Mouse (Mus musculus): ENCODE measurements at regions not wholly inside any gene's neighbourhood (a gene's known extent, or its start where the extent isn't known, plus 50 kb on each side); places are given as distances from the start of the nearest gene placed in this dataset.
"Not testable (repeated sequence)": the region's sequence is repeated elsewhere in the genome, so short reads cannot be mapped to it uniquely, and the experiment has no call there.

DNA sequence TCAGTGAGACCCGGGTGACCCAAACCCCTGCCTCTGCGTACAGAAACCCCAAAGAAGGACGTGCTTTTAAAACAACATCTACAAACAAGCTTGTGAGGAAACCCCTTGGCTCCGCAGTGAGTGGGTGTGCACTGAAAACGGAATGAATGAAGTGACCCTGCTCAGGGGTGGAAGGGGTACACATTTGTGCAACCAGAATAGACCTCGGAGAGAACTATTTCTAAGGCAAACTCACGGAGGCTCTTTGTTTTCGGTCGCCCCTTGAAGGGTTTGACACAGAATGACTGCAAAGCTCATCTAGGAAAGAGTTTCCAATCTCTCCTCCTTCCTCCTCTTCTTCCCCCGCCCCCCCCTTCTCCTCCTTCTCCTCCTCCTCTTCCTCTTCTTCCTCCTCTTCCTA is 382.5 kb downstream of the Sox9 start:
- WGBS, result 10% methylated on average over 10 of the region's 10 CpGs
- no peak for ATAC-seq (ENCODE audit: insufficient read depth, low FRiP score, low TSS enrichment)
- Histone ChIP-seq H3K4me1 (ENCODE audit: control insufficient read depth, insufficient read depth, low read length) (peaks cover 37% of the 10 kb centered on the region), H3K9me3 (ENCODE audit: control insufficient read depth, low read length) (no peaks in the 10 kb centered on the region), H3K4me3 (ENCODE audit: low read depth, low read length) (no peak overlapping the region; the same call in 1 of the 2 replicates), H3K9ac (ENCODE audit: low read length) (0 out of 2 replicates have a peak overlapping the region, but pooled peaks have one; percentile 20), H3K27me3 (ENCODE audit: control insufficient read depth, insufficient read depth, low read length) (no peaks in the 10 kb centered on the region), H3K27ac (ENCODE audit: low read depth, low read length) (no peak overlapping the region), H3K4me2 (ENCODE audit: low read depth) (peak overlapping the region; percentile 41; the same call in 1 of the 2 replicates), H3K36me3 (ENCODE audit: control insufficient read depth, insufficient read depth, low read length) (no peaks in the 10 kb centered on the region)
- DNase-seq (ENCODE audit: low spot score), result peak; percentile 49

- Histone ChIP-seq H3K36me3 (ENCODE audit: control insufficient read depth, insufficient read depth, low read length) (no peaks in the 10 kb centered on the region), H3K9me3 (ENCODE audit: control insufficient read depth, low read length) (no peaks in the 10 kb centered on the region), H3K4me2 (ENCODE audit: low read depth) (peak overlapping the region; percentile 41), H3K9ac (ENCODE audit: low read length) (peak overlapping the region; percentile 24; the same call in 1 of the 2 replicates), H3K27ac (ENCODE audit: low read depth, low read length) (peak overlapping the region; percentile 60; the same call in 1 of the 2 replicates), H3K27me3 (ENCODE audit: control insufficient read depth, insufficient read depth, low read length) (no peaks in the 10 kb centered on the region), H3K4me3 (ENCODE audit: low read depth, low read length) (peak overlapping the region; percentile 18; the same call in 1 of the 2 replicates), H3K4me1 (ENCODE audit: control insufficient read depth, insufficient read depth, low read length) (peaks cover 37% of the 10 kb centered on the region)
- DNase-seq (ENCODE audit: low spot score), result peak; percentile 91
- peak; percentile 67 for ATAC-seq (ENCODE audit: insufficient read depth, low FRiP score, low TSS enrichment)
- WGBS, result 4% methylated on average over 23 of the region's 23 CpGs
Observed at GRCm38 (mm10) chr11:113165069-113165795, 383.2 kb downstream of the Sox9 start.

DNA sequence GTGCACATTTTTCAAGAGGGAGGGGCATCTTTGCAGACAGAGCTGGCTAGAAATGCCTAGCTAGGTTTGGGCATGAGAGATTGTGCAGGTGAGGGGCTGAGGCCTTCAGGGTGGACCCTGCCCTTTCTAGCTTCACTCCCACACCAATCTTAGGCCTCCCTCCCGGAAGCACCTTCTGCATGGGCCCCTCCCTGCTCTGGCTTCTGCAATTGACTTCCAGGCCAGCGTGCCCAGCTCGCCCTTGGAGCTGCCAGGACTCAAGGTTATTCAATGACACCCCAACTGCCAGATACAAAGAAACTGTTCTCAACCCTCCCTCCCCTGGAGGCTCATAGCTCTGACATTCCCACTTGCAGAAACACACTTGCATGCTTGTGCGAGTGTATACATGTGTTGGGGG is 384.5 kb downstream of the Sox9 start:
- no peak overlapping the region for H3K4me2 ChIP-seq (ENCODE audit: low read depth)
- no peaks in the 10 kb centered on the region for H3K36me3 ChIP-seq (ENCODE audit: control insufficient read depth, insufficient read depth, low read length)
- peaks cover 45% of the 10 kb centered on the region for H3K4me1 ChIP-seq (ENCODE audit: control insufficient read depth, insufficient read depth, low read length)
- no peak for ATAC-seq (ENCODE audit: insufficient read depth, low FRiP score, low TSS enrichment)
- no peaks in the 10 kb centered on the region for H3K9me3 ChIP-seq (ENCODE audit: control insufficient read depth, low read length)
- 60% methylated on average over 4 of the region's 4 CpGs for WGBS
- no peak overlapping the region for H3K9ac ChIP-seq (ENCODE audit: low read length)
- H3K4me3 ChIP-seq (ENCODE audit: low read depth, low read length), result no peak overlapping the region
- no peak for DNase-seq (ENCODE audit: low spot score)
- H3K27me3 ChIP-seq (ENCODE audit: control insufficient read depth, insufficient read depth, low read length), result no peaks in the 10 kb centered on the region
- H3K27ac ChIP-seq (ENCODE audit: low read depth, low read length), result no peak overlapping the region

DNA sequence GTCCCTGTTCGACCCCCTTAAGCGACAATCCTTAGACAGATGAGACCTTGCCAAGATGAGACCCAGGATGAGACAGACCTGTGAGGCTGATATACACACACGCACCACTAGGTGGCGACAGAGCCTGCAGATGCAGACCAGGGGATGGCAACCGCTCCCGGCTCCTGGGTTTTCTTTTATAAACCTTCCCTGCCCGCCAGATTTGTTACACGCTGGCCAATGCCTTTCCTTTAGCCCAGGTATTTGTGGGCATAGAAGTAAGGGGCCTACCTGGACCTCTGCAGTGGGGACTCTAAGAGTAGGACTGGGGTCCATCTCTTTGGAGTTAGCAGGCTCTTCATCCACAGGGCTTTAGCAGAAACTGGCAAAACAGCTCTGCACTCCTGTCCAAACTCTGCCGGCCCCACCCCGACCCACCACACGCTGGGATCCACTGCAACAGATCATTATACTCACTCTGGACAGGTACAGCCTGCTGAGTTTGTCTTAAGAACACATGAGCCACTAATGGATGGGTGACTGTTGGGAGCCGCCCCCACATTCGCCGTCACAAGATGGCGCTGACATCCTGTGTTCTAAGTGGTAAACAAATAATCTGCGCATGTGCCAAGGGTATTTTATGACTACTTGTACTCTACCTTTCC is 390.6 kb downstream of the Sox9 start:
- Histone ChIP-seq H3K4me2 (ENCODE audit: low read depth) (peak overlapping the region; percentile 54), H3K36me3 (ENCODE audit: control insufficient read depth, insufficient read depth, low read length) (no peaks in the 10 kb centered on the region), H3K27me3 (ENCODE audit: control insufficient read depth, insufficient read depth, low read length) (no peaks in the 10 kb centered on the region), H3K4me1 (ENCODE audit: control insufficient read depth, insufficient read depth, low read length) (peaks cover 25% of the 10 kb centered on the region), H3K27ac (ENCODE audit: low read depth, low read length) (peak overlapping the region; percentile 65; the same call in 1 of the 2 replicates), H3K9me3 (ENCODE audit: control insufficient read depth, low read length) (no peaks in the 10 kb centered on the region), H3K9ac (ENCODE audit: low read length) (peak overlapping the region; percentile 53), H3K4me3 (ENCODE audit: low read depth, low read length) (peak overlapping the region; percentile 43)
- DNase-seq (ENCODE audit: low spot score), result peak; percentile 88
- WGBS, result 18% methylated on average over 15 of the region's 16 CpGs
- ATAC-seq (ENCODE audit: insufficient read depth, low FRiP score, low TSS enrichment), result peak; percentile 51

DNA sequence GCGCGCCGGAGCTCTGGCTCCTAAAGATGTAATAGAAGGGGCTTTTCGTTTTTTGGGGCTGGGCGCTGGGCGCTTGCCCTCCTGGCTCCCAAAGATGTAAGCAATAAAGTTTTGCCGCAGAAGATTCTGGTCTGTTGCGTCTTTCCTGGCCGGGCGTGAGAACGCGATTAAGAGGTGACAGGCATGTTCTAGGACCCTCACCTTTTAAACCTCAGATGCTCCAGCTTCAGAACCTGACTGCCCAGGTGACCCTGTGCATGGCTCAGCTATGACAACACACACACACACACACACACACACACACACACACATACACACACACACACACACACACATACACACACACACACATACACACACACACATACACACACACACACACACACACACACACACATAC is 391.3 kb downstream of the Sox9 start:
- not testable (repeated sequence) for DNase-seq (ENCODE audit: low spot score)
- WGBS, result 36% methylated on average over 12 of the region's 12 CpGs

GRCm38 (mm10) chr11:113174011-113174507 is 392.0 kb downstream of the Sox9 start:
- Histone ChIP-seq H3K9ac (ENCODE audit: low read length) (no peak overlapping the region), H3K4me2 (ENCODE audit: low read depth) (no peak overlapping the region), H3K27ac (ENCODE audit: low read depth, low read length) (peak overlapping the region; percentile 11; the same call in 1 of the 2 replicates), H3K36me3 (ENCODE audit: control insufficient read depth, insufficient read depth, low read length) (no peaks in the 10 kb centered on the region), H3K4me3 (ENCODE audit: low read depth, low read length) (no peak overlapping the region), H3K27me3 (ENCODE audit: control insufficient read depth, insufficient read depth, low read length) (no peaks in the 10 kb centered on the region), H3K9me3 (ENCODE audit: control insufficient read depth, low read length) (no peaks in the 10 kb centered on the region), H3K4me1 (ENCODE audit: control insufficient read depth, insufficient read depth, low read length) (peaks cover 30% of the 10 kb centered on the region)
- ATAC-seq (ENCODE audit: insufficient read depth, low FRiP score, low TSS enrichment) (no peak), DNase-seq (ENCODE audit: low spot score) (peak; percentile 56)
- WGBS, result 65% methylated on average over 5 of the region's 5 CpGs

More for the DNA sequence above, 391.3 kb downstream of the Sox9 start:
- ATAC-seq (ENCODE audit: insufficient read depth, low FRiP score, low TSS enrichment); H3K36me3 ChIP-seq (ENCODE audit: control insufficient read depth, insufficient read depth, low read length); H3K27me3 ChIP-seq (ENCODE audit: control insufficient read depth, insufficient read depth, low read length); H3K4me3 ChIP-seq (ENCODE audit: low read depth, low read length); H3K9ac ChIP-seq (ENCODE audit: low read length); H3K27ac ChIP-seq (ENCODE audit: low read depth, low read length); H3K9me3 ChIP-seq (ENCODE audit: control insufficient read depth, low read length): not testable (repeated sequence)
- Histone ChIP-seq H3K4me1 (ENCODE audit: control insufficient read depth, insufficient read depth, low read length) (peaks cover 25% of the 10 kb centered on the region), H3K4me2 (ENCODE audit: low read depth) (peak overlapping the region; percentile 31)

- 38% methylated on average over 6 of the region's 6 CpGs for WGBS
- H3K4me1 ChIP-seq (ENCODE audit: control insufficient read depth, insufficient read depth, low read length), result peaks cover 29% of the 10 kb centered on the region
Observed at GRCm38 (mm10) chr11:113175323-113175722, 393.3 kb downstream of the Sox9 start.

GRCm38 (mm10) chr11:113176183-113176582 is 394.2 kb downstream of the Sox9 start:
- Histone ChIP-seq H3K4me2 (ENCODE audit: low read depth) (no peak overlapping the region), H3K9ac (ENCODE audit: low read length) (no peak overlapping the region), H3K27me3 (ENCODE audit: control insufficient read depth, insufficient read depth, low read length) (no peaks in the 10 kb centered on the region), H3K27ac (ENCODE audit: low read depth, low read length) (no peak overlapping the region), H3K4me3 (ENCODE audit: low read depth, low read length) (no peak overlapping the region), H3K4me1 (ENCODE audit: control insufficient read depth, insufficient read depth, low read length) (peaks cover 22% of the 10 kb centered on the region), H3K36me3 (ENCODE audit: control insufficient read depth, insufficient read depth, low read length) (no peaks in the 10 kb centered on the region), H3K9me3 (ENCODE audit: control insufficient read depth, low read length) (no peaks in the 10 kb centered on the region)
- ATAC-seq (ENCODE audit: insufficient read depth, low FRiP score, low TSS enrichment) (no peak), DNase-seq (ENCODE audit: low spot score) (peak; percentile 56)
- WGBS, result 26% methylated on average over 7 of the region's 7 CpGs

More at GRCm38 (mm10) chr11:113175323-113175722, 393.3 kb downstream of the Sox9 start:
- no peak overlapping the region for H3K9ac ChIP-seq (ENCODE audit: low read length)
- ATAC-seq (ENCODE audit: insufficient read depth, low FRiP score, low TSS enrichment), result no peak
- no peak overlapping the region for H3K27ac ChIP-seq (ENCODE audit: low read depth, low read length)
- H3K9me3 ChIP-seq (ENCODE audit: control insufficient read depth, low read length), result no peaks in the 10 kb centered on the region
- no peaks in the 10 kb centered on the region for H3K36me3 ChIP-seq (ENCODE audit: control insufficient read depth, insufficient read depth, low read length)
- DNase-seq (ENCODE audit: low spot score), result no peak
- H3K4me2 ChIP-seq (ENCODE audit: low read depth), result no peak overlapping the region
- no peaks in the 10 kb centered on the region for H3K27me3 ChIP-seq (ENCODE audit: control insufficient read depth, insufficient read depth, low read length)
- H3K4me3 ChIP-seq (ENCODE audit: low read depth, low read length), result no peak overlapping the region
